Mouse (Mus musculus) liver, adult 2 months (tissue): ENCODE measurements at regions not wholly inside any gene's neighbourhood (a gene's known extent, or its start where the extent isn't known, plus 50 kb on each side); places are given as distances from the start of the nearest gene placed in this dataset.

ENCODE experiments used
- CTCF ChIP-seq: fragments of 200-500 bp; IDR thresholded peaks from 2 replicates; pipeline ENCODE4 v1.5.1; 2011; ENCODE audit warnings: low read depth, low read length, control low read depth
- POLR2A ChIP-seq: fragments of 200-500 bp; IDR thresholded peaks from 2 replicates; pipeline ENCODE4 v1.6.1; 2011; ENCODE audit warnings: low read length, control low read depth; ENCODE audit not compliant: insufficient read depth; ENCODE audit errors: extremely low read depth

GRCm38 (mm10) chr1:83848414-83848813, 440.4 kb upstream of the Sphkap start:
- TF ChIP-seq POLR2A (no peak), CTCF (no peak)
